Mouse (Mus musculus) testis, adult 2 months (tissue): Measurements from ENCODE around the gene Gpr183.

Experiments used
- CTCF ChIP-seq: fragments of 200-500 bp; IDR thresholded peaks from 2 replicates; pipeline ENCODE4 v1.5.1; 2012; ENCODE audit warnings: low read depth, mild to moderate bottlenecking, inconsistent platforms, low read length, moderate library complexity; ENCODE audit not compliant: control insufficient read depth, insufficient read depth, insufficient replicate concordance
- POLR2A ChIP-seq: fragments of 200-500 bp; IDR thresholded peaks from 2 replicates; pipeline ENCODE4 v1.6.1; 2012; ENCODE audit warnings: low read depth, mild to moderate bottlenecking, inconsistent platforms, low read length, moderate library complexity; ENCODE audit not compliant: control insufficient read depth

- no peak for TF ChIP-seq CTCF
- no peak for TF ChIP-seq POLR2A
These were observed 49.9 kb downstream of the Gpr183 start for GRCm38 (mm10) chr14:121915143-121915542.
